Mouse (Mus musculus) intestine, embryonic 15.5 days (tissue): ENCODE data around the gene Ubxn10. TPM values are rescaled to one million over a fixed set of nuclear protein-coding genes. Genes with fewer than 3 reads are reported as not detected.
A peak's percentile ranks its signal among the peaks of the same experiment; 100 is the strongest.

Experiments used
- ATAC-seq: fragments of 200-750 bp; cut with Nextera tagmentation; 2 replicates; pipeline ENCODE4 v1.8.0; 2017; ENCODE audit warnings: moderate TSS enrichment, moderate library complexity
- H3K27ac ChIP-seq: fragments of 300-500 bp; sonication (generic); 2 replicates; pipeline ENCODE4 v1.5.1; 2015; ENCODE audit warnings: mild to moderate bottlenecking, inconsistent platforms
- H3K27me3 ChIP-seq: fragments of 300-500 bp; sonication (generic); replicated peaks from 2 replicates; pipeline ENCODE4 v1.6.1; 2015; ENCODE audit warnings: inconsistent platforms
- H3K36me3 ChIP-seq: fragments of 300-500 bp; sonication (generic); 2 replicates; pipeline ENCODE4 v1.6.1; 2015; ENCODE audit warnings: inconsistent platforms
- H3K4me1 ChIP-seq: fragments of 300-500 bp; sonication (generic); replicated peaks from 2 replicates; pipeline ENCODE4 v1.6.1; 2015; ENCODE audit warnings: inconsistent platforms
- H3K4me2 ChIP-seq: fragments of 300-500 bp; sonication (generic); replicated peaks from 2 replicates; pipeline ENCODE4 v1.6.1; 2015; ENCODE audit warnings: mild to moderate bottlenecking, inconsistent platforms
- H3K4me3 ChIP-seq: fragments of 300-500 bp; sonication (generic); replicated peaks from 2 replicates; pipeline ENCODE4 v1.5.1; 2015; ENCODE audit warnings: inconsistent platforms
- H3K9ac ChIP-seq: fragments of 300-500 bp; sonication (generic); 2 replicates; pipeline ENCODE4 v1.6.1; 2015; ENCODE audit warnings: inconsistent platforms
- H3K9me3 ChIP-seq: fragments of 300-500 bp; sonication (generic); 2 replicates; pipeline ENCODE4 v1.6.1; 2016; ENCODE audit warnings: inconsistent platforms
- WGBS: fragments of 180-500 bp; shearing (Covaris S2); methylation state at CpG from one replicate; pipeline ENCODE4 v1.1.7; 2015; 5-methylcytosine and 5-hydroxymethylcytosine counted together
- polyA plus RNA-seq: library from polyadenylated mRNA; unstranded; fragments of >200 nt; fragmentation: Nextera tagmentation; extraction: Ambion mirVana; gene quantifications from 2 replicates; pipeline ENCODE4 v1.2.1, GENCODE M21; 2015

Ubxn10 gene
- 1.3 and 1.7 TPM in 2 replicates for polyA plus RNA-seq

GRCm38 (mm10) chr4:138737031-138737430, at the start of gene Ubxn10:
Ubxn10 (minus strand) TSS chr4:138737167.
- H3K9ac ChIP-seq, result no peak within 1 kb of the TSS
- H3K36me3 ChIP-seq, result no peaks in the 10 kb centered on the region
- 55% methylated on average over 7 of the region's 7 CpGs for WGBS
- no peak within 1 kb of the TSS for H3K4me2 ChIP-seq
- H3K4me1 ChIP-seq, result peaks cover 10% of the 10 kb centered on the region; the same call in 1 of the 2 replicates
- H3K4me3 ChIP-seq, result no peak within 1 kb of the TSS
- ATAC-seq, result peak; percentile 68
- H3K27ac ChIP-seq, result 0 out of 2 replicates have a peak within 1 kb of the TSS, but pooled peaks have one; percentile 51
- H3K9me3 ChIP-seq, result no peaks in the 10 kb centered on the region
- H3K27me3 ChIP-seq, result no peaks in the 10 kb centered on the region

GRCm38 (mm10) chr4:138786141-138786540, 49.2 kb upstream of the Ubxn10 start:
- Histone ChIP-seq H3K27me3 (no peaks in the 10 kb centered on the region), H3K4me2 (no peak overlapping the region), H3K4me3 (no peak overlapping the region), H3K36me3 (no peaks in the 10 kb centered on the region), H3K9me3 (no peaks in the 10 kb centered on the region), H3K27ac (no peak overlapping the region), H3K9ac (no peak overlapping the region), H3K4me1 (peaks cover 3% of the 10 kb centered on the region; the same call in 1 of the 2 replicates)
- no peak for ATAC-seq
- WGBS, result 36% methylated on average over 4 of the region's 4 CpGs

- H3K9ac ChIP-seq, result no peak overlapping the region
- WGBS, result 48% methylated on average over 4 of the region's 4 CpGs
- ATAC-seq, result no peak; the same call in 1 of the 2 replicates
- no peak overlapping the region for H3K4me3 ChIP-seq
- no peak overlapping the region for H3K27ac ChIP-seq
- H3K36me3 ChIP-seq, result no peaks in the 10 kb centered on the region
- H3K4me1 ChIP-seq, result peaks cover 3% of the 10 kb centered on the region; the same call in 1 of the 2 replicates
- no peak overlapping the region for H3K4me2 ChIP-seq
- no peaks in the 10 kb centered on the region for H3K9me3 ChIP-seq
- no peaks in the 10 kb centered on the region for H3K27me3 ChIP-seq
Measured at GRCm38 (mm10) chr4:138785721-138786120, 48.8 kb upstream of the Ubxn10 start.

GRCm38 (mm10) chr4:138782098-138782497, 45.1 kb upstream of the Ubxn10 start:
- WGBS, result 80% methylated on average over 6 of the region's 6 CpGs
- no peak overlapping the region for H3K9ac ChIP-seq
- no peaks in the 10 kb centered on the region for H3K36me3 ChIP-seq
- no peak overlapping the region for H3K27ac ChIP-seq
- no peak for ATAC-seq
- peaks cover 8% of the 10 kb centered on the region; the same call in 1 of the 2 replicates for H3K4me1 ChIP-seq
- H3K4me2 ChIP-seq, result no peak overlapping the region
- H3K27me3 ChIP-seq, result no peaks in the 10 kb centered on the region
- H3K4me3 ChIP-seq, result no peak overlapping the region
- no peaks in the 10 kb centered on the region for H3K9me3 ChIP-seq

GRCm38 (mm10) chr4:138780300-138780699, 43.3 kb upstream of the Ubxn10 start:
- Histone ChIP-seq H3K4me3 (no peak overlapping the region), H3K4me1 (peaks cover 4% of the 10 kb centered on the region; the same call in 1 of the 2 replicates), H3K27me3 (no peaks in the 10 kb centered on the region), H3K36me3 (no peaks in the 10 kb centered on the region), H3K9ac (no peak overlapping the region), H3K27ac (no peak overlapping the region), H3K4me2 (no peak overlapping the region), H3K9me3 (no peaks in the 10 kb centered on the region)
- ATAC-seq, result no peak
- 84% methylated on average over 5 of the region's 5 CpGs for WGBS

- Histone ChIP-seq H3K27ac (no peak overlapping the region), H3K4me3 (no peak overlapping the region), H3K36me3 (no peaks in the 10 kb centered on the region), H3K9me3 (no peaks in the 10 kb centered on the region), H3K27me3 (no peaks in the 10 kb centered on the region), H3K4me1 (peaks cover 4% of the 10 kb centered on the region; the same call in 1 of the 2 replicates), H3K9ac (no peak overlapping the region), H3K4me2 (no peak overlapping the region)
- ATAC-seq, result no peak
- 33% methylated on average over 20 of the region's 20 CpGs for WGBS
Measured at GRCm38 (mm10) chr4:138777417-138778407, 40.7 kb upstream of the Ubxn10 start.

GRCm38 (mm10) chr4:138775435-138775834, 38.5 kb upstream of the Ubxn10 start, which contains the start of gene Pla2g2d:
Pla2g2d (plus strand) TSS chr4:138775735.
- no peaks in the 10 kb centered on the region for H3K9me3 ChIP-seq
- 89% methylated on average over 6 of the region's 6 CpGs for WGBS
- H3K36me3 ChIP-seq, result no peaks in the 10 kb centered on the region
- peaks cover 4% of the 10 kb centered on the region; the same call in 1 of the 2 replicates for H3K4me1 ChIP-seq
- no peak within 1 kb of the TSS for H3K4me2 ChIP-seq
- no peak within 1 kb of the TSS for H3K27ac ChIP-seq
- no peak within 1 kb of the TSS for H3K9ac ChIP-seq
- no peak within 1 kb of the TSS for H3K4me3 ChIP-seq
- ATAC-seq, result no peak
- H3K27me3 ChIP-seq, result no peaks in the 10 kb centered on the region

GRCm38 (mm10) chr4:138772386-138772785, 35.4 kb upstream of the Ubxn10 start:
- Histone ChIP-seq H3K36me3 (no peaks in the 10 kb centered on the region), H3K9ac (no peak overlapping the region), H3K27ac (peak overlapping the region; percentile 61; the same call in 1 of the 2 replicates), H3K4me2 (no peak overlapping the region), H3K4me1 (no peaks in the 10 kb centered on the region), H3K27me3 (no peaks in the 10 kb centered on the region), H3K4me3 (no peak overlapping the region), H3K9me3 (no peaks in the 10 kb centered on the region)
- 64% methylated on average over 5 of the region's 5 CpGs for WGBS
- peak; percentile 44; the same call in 1 of the 2 replicates for ATAC-seq

- ATAC-seq, result peak; percentile 91
- WGBS, result 57% methylated on average over 10 of the region's 10 CpGs
- H3K4me3 ChIP-seq, result no peak overlapping the region
Measured at GRCm38 (mm10) chr4:138771970-138772369, 35.0 kb upstream of the Ubxn10 start.

GRCm38 (mm10) chr4:138762266-138762665, 25.3 kb upstream of the Ubxn10 start:
- Histone ChIP-seq H3K4me1 (0 out of 2 replicates have a peak, but pooled peaks cover 3% of the 10 kb centered on the region), H3K36me3 (no peaks in the 10 kb centered on the region), H3K27me3 (no peaks in the 10 kb centered on the region), H3K9me3 (no peaks in the 10 kb centered on the region), H3K4me3 (no peak overlapping the region), H3K9ac (no peak overlapping the region), H3K4me2 (no peak overlapping the region), H3K27ac (no peak overlapping the region)
- 79% methylated on average over 9 of the region's 9 CpGs for WGBS
- no peak for ATAC-seq

More at GRCm38 (mm10) chr4:138771970-138772369, 35.0 kb upstream of the Ubxn10 start:
- Histone ChIP-seq H3K9me3 (no peaks in the 10 kb centered on the region), H3K27ac (peak overlapping the region; percentile 61; the same call in 1 of the 2 replicates), H3K27me3 (no peaks in the 10 kb centered on the region), H3K36me3 (no peaks in the 10 kb centered on the region), H3K4me1 (no peaks in the 10 kb centered on the region), H3K9ac (no peak overlapping the region), H3K4me2 (peak overlapping the region; percentile 22; the same call in 1 of the 2 replicates)

GRCm38 (mm10) chr4:138757416-138757815, 20.4 kb upstream of the Ubxn10 start, which contains the start of gene Pla2g2f:
Pla2g2f (minus strand) TSS chr4:138757626.
- Histone ChIP-seq H3K4me3 (no peak within 1 kb of the TSS), H3K9me3 (no peaks in the 10 kb centered on the region)
- 77% methylated on average over 8 of the region's 8 CpGs for WGBS

GRCm38 (mm10) chr4:138755983-138756382, 19.0 kb upstream of the Ubxn10 start:
- Histone ChIP-seq H3K27me3 (no peaks in the 10 kb centered on the region), H3K4me2 (no peak overlapping the region), H3K9me3 (no peaks in the 10 kb centered on the region), H3K4me3 (no peak overlapping the region), H3K36me3 (no peaks in the 10 kb centered on the region), H3K4me1 (0 out of 2 replicates have a peak, but pooled peaks cover 13% of the 10 kb centered on the region), H3K9ac (no peak overlapping the region), H3K27ac (no peak overlapping the region)
- no peak for ATAC-seq
- 83% methylated on average over 11 of the region's 11 CpGs for WGBS

More at GRCm38 (mm10) chr4:138757416-138757815, 20.4 kb upstream of the Ubxn10 start, which contains the start of gene Pla2g2f:
- Histone ChIP-seq H3K4me2 (no peak within 1 kb of the TSS), H3K27me3 (no peaks in the 10 kb centered on the region), H3K4me1 (0 out of 2 replicates have a peak, but pooled peaks cover 13% of the 10 kb centered on the region), H3K9ac (no peak within 1 kb of the TSS), H3K27ac (no peak within 1 kb of the TSS), H3K36me3 (no peaks in the 10 kb centered on the region)
- no peak for ATAC-seq
